Mouse (Mus musculus) heart, adult 8-10 months (tissue): ENCODE results near the gene Nod2. TPM values are rescaled to one million over a fixed set of nuclear protein-coding genes. Genes with fewer than 3 reads are reported as not detected.

Experiments used
- DNase-seq: peaks from one replicate; pipeline ENCODE4 v3.0.0; 2022; ENCODE audit warnings: low spot score
- total RNA-seq, 4 experiments: library from RNA; stranded (reverse); gene quantifications; 2 replicates each; pipeline ENCODE4 v1.2.4; 2022

Nod2 gene
- total RNA-seq, 4 experiments from 2014 or later, result 0.56 to 1.3 (median 0.68) TPM

DNA sequence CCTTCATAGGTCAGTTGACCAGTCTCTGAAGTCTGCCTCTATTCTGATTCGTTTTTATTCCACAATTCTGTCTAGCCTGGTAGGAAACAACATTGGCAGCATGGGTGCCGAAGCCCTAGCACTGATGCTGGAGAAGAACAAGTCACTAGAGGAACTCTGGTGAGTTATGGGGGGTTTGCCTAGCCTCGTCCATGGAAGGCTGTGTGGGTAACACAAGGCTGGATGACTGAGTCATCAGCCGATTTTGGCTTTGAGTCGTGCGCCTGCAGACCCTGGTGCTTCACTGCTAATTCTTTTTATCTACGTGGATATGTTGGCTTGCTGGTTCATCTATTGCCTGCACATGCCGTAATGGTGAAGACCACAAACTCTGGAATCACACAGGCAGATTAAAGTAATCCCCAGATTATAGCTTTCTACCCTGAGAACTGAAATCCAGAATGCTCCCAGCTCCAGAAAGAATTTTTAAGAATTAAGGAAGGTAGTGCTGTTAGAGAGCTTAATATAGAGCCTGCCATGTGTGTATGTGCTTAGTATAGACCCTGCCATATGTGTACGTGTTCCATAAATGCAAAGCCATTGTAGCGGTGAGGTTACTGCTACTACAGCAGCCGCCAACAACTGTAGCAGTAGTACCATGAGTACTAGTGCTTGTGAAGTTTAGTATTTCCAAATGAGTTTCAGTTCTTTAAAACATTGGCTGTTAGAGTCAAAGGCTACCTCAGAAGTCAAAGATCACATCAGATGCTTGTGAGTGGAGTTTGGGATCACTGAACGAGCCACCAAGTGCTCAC lies 28.5 kb downstream of the Nod2 start:
- no peak for DNase-seq

GRCm38 (mm10) chr8:88677071-88677470 lies 30.0 kb downstream of the Nod2 start:
- no peak for DNase-seq

- DNase-seq, result no peak
These were observed 33.5 kb downstream of the Nod2 start for GRCm38 (mm10) chr8:88680566-88680965.

DNA sequence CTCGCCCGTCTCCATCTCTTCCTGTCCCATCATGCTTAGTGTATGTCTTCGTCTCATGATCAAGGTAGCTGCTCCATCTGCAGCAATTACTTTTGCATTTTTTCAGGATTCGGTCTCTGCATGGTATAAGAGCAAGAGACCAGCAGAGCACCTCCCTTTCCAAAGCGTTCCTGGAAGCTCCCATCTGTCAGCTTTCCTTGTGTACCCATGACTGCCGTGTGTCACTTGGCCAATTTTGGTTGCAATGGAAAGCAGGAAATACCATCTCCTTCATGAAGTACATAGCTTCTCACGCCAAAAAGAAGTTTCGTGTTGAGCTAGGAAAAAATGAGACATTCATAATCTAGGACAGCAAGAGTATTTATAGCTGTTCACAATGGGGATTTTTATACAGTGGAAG lies 33.9 kb downstream of the Nod2 start:
- DNase-seq, result no peak

DNA sequence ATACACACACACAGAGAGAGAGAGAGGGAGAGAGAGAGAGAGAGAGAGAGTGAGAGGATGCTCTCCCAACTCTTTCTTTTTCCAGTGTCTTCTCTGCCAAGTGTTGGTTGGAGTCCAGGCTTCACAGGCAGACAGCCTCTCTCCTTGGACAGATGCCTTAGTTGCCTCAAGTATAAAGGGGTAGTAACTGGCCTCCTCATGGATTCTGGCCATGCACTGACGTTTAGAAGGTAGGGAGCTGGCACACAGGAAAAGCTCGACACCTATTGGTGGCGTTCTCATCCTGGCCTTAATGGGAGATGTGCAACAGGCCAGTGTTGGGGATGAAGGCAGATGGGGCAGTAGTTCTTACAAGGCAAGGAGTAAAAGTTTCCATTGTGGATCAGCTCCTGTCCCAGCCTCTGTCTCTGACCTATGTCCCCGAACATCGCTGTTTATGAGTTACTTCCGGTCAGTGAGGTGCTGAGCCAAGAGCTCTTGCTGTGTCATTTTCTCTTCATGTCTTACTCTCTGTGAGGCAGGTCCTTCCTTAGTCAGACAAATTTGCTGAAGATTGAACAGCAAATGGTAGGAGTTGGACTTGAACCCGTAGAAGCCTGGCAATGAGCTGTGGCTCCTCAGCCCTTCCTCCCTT lies 36.7 kb downstream of the Nod2 start:
- no peak for DNase-seq

DNA sequence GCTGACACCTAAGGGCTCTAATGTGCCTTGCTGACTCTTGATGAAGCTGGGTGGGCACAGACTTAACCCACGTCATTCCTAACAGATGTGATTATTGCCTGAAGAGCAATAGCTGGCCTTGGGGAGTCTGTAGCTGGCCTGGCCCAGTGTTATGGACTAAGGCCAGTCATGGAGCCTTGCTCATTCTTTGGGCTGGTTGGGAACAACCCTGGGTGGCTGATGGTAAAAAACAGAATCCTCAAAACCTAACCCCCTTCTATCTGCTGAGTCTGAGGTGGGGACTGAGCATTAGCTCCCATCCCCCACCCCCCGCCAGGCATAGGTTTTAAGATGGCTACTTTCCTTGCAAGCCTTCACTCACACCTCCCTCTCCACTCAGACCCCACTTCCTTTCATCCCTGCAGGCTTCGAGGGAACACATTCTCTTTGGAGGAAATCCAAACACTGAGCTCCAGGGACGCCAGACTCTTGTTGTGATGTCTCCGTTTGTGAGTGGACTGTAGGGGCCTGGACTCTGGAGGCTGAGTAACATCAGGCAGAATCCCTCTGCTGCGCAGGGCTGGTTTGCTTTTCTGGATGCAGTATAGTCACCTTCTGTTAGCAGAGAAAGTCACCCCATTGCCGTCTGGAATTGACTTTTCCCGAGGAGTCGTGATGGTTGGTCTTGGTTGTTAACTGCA lies 39.3 kb downstream of the Nod2 start:
- DNase-seq, result no peak

GRCm38 (mm10) chr8:88686906-88687235 lies 39.8 kb downstream of the Nod2 start:
- DNase-seq, result no peak

DNA sequence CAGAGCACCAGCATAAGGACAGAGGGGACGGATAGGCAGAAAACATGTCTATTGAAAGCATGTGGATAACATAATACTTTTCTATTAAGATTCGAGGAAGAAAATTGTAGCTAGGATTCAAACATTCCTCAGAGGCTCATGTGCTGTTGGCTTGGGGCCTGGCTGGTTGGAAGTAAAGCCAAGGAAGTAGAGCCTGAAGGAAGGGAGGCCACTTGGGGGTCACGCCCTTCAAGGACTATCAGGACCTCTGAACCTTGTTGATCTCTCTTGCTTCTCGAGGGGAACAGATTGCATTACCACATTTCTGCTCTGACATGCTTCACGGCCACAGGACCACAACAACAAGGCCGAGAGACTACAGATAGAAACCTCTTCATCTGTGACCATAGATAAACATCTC lies 42.0 kb downstream of the Nod2 start:
- no peak for DNase-seq

GRCm38 (mm10) chr8:88689891-88690290 lies 42.8 kb downstream of the Nod2 start:
- DNase-seq, result no peak

DNA sequence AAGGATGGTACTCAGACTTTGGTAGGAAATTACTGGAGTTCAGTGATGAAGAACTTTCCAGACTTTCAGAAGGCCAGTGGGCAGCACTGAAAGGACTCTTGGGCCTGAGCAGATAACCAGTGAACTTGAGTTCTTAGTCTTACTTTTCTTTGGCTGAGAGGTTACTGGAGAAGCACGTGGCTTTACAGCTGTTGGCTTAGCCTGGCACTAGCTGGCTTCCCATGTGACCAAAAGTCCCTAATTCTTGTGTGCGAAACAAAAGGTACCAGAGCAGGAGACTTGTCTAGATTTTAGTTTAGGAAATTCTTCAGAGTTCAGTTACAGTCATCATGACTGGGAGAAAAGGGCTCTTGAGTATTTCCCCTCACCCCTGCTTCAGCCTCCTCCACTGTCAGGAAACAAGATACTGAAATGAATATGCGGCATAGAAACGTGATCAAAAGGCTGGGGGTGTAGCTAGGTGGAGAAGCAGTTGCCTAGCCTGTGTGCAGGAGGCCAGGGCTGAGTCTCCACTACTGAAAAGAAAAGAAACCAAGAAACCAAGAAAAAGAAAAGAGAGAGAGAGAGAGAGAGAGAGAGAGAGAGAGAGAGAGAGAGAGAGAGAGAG lies 44.3 kb downstream of the Nod2 start:
- DNase-seq, result no peak

- DNase-seq, result no peak
These were observed 44.8 kb downstream of the Nod2 start for GRCm38 (mm10) chr8:88691961-88692360.

DNA sequence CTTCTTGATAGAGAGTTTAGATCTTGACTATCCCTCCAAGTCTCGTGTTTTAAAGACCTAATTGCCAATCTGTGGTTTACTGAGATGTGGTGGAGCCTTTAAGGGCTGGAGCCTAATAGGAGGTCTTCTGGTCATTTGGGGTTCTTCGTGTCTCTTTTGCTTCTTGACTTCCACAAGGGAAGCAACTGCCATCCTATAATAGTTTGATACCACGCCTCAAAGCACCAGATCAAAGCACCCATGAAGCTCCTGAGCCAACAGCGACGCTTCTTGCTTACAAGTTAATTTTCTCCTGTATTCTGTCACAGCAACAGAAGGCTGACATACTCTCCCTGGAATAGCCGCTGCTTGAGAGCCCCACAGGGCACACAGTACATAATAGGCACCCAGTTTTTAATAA lies 45.8 kb downstream of the Nod2 start:
- no peak for DNase-seq

DNA sequence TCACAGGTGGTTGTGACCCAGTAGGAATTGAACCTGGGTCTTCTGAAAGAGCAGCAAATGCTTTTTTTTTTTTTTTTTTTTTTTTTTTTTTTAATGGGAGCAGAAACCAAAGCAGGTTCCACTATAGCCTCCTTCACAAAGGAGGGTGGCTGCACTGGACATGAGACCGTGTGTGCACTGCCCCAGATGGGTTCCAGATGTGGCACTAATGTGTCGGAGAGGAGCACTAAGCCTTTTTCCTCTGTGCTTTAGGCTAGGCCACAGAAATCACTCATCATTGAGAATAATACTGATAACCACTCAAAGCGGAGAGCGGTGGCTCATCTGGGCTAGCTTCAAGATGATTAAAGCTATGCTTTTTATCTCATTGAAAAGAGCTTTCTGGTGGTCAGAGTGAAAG lies 46.3 kb downstream of the Nod2 start:
- DNase-seq, result no peak

- no peak for DNase-seq
These were observed 47.2 kb downstream of the Nod2 start for GRCm38 (mm10) chr8:88694291-88694690.

DNA sequence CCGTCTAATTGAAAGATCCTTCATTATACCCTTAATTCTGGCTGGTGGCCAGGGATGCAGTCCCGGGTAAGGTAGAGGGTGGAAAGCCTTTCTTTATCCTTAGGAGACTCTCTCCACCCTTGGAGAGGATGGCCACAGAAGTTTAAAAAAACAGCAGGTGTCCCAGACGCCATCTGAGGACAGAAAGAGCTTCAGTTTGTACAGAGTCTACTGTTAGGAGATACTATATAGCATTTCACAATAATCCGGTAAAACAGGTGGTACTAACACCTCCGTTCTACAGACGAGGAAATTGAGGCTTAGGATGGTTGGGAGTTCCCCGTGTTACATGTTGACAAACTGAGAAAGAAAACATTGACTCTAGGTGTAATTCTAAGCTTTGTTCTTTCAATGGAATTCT lies 49.1 kb downstream of the Nod2 start:
- no peak for DNase-seq

DNA sequence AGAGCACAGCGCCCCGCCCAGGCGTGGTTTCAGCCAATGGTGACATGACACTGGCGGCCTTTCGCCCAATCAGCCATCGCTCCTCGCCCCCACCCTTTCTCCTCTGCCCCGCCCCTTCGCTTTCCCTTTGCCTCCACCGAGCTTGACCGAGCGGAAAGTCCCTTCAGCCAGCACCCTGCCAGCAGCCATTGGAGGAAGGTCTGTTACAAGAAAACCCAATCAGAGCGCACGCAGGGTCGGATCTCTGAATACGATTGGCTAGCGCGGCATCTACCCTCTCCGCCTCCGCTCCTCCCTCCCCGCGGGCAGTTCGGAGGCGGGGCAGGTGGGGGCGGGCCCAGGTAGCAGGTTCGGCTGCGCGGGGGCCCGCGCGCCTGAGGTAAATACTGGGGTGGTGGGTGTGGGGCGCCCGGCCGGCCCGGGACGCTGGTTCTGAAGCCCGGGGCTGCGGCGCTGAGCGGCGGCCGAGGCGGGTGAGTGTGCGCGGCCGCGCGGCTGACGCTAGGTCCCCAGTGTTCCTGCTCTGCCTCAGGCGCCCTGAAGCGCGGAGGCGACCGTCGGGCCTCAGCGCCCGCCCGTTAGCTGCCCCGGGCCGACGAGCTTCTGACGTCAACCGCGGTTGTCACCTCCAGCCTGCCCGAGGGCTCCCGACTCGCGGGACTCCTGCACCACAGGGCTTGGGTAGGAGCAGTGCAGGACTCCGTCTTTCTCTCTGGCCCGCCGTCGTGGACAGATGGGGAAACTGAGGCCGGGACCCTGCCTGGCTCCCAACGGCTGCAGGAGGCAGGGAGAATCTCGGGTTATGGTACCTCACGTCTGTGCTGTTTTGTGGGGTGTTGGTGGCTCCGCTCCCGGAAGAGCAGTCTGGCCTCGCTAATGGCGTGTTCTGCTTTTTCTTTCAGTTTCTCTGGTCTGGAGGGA lies 49.9 kb downstream of the Nod2 start, which contains the start of gene Cyld:
Cyld (plus strand) TSS at position 308 of the 921 bp plus-strand sequence.
- peak; percentile 98 for DNase-seq

- peak; percentile 48 for DNase-seq
These were observed 50.5 kb downstream of the Nod2 start for GRCm38 (mm10) chr8:88697642-88698031.

GRCm38 (mm10) chr8:88698048-88698447 lies 50.9 kb downstream of the Nod2 start:
- no peak for DNase-seq

DNA sequence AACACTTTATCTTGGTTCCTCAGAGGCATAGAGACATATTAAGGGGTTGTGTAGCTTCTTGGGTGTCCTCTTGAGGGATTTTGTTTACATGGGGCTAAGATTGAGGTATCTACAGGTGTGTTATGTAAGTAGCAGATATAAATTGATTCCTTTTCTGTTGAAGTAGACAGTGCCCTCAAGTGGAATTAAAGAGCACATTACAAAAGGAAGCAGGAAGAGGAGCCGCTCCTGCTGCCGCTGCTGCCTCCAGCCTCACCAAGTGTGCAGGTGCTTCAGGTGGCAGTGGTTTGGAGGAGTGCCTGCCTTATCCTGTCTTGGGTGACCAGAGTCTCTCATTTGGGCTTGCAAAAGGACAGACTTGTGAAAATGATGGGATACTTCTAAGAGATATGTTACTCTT lies 54.5 kb downstream of the Nod2 start:
- no peak for DNase-seq

DNA sequence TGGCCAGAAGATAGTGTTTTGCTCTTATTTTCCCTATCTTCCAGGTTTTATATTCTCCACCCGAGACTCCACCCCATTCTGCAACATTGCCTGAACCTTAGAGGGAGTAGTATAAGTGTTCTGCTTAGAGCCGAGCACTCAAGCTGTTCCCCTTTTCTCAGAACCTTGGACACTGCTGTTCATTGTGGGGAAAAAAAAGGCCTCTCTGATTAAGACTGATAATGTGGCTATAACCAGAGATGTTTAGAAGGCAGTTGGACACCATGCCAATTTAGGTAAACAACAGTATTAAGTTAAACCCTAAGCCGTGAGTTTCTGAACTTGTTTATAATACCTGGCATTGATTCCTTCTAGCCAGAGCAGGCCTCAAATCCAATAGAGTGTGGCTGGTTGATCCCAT lies 55.7 kb downstream of the Nod2 start:
- DNase-seq, result no peak

- DNase-seq, result no peak
These were observed 76.3 kb downstream of the Nod2 start for GRCm38 (mm10) chr8:88723256-88723963.
